Mouse (Mus musculus): ENCODE data around the gene Akap6. TPM values are rescaled to one million over a fixed set of nuclear protein-coding genes. Genes with fewer than 3 reads are reported as not detected.

Gene Akap6
- polyA plus RNA-seq (2017; shearing (Covaris generic)) = under 1 TPM; 0.01 to 0.63 TPM

DNA sequence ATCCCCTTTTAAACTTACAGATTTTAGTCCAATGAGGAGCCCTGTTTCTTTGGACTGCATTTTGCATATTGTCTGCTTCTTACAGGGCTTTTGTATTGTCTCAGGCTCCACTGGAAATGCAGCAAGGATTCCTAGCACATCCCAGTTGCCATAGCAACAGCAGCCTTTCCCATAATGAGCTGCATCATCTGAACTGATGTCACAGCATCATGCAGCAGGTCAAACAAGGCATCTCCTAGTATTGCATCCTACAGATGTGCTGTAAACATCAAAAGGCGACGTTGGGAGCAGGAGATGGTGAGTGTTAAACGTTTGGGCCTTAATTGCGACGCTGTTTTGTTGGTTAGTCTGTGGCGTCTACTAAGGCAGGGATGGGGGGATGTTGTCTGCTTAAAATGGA, at the start of gene Akap6:
Gene Akap6, plus strand, starts transcription at position 238 of the 400 bp plus-strand sequence.

Other genes with a start within 250 kb of the Akap6 start
- 10 to 100 TPM; 13.3 to 16.6 TPM for gene Arhgap5, start 195.4 kb upstream of the Akap6 start, polyA plus RNA-seq (2017; shearing (Covaris generic))